Mouse (Mus musculus): ENCODE results near the gene Nat8l. TPM values are rescaled to one million over a fixed set of nuclear protein-coding genes. Genes with fewer than 3 reads are reported as not detected.

The Nat8l gene
- polyA plus RNA-seq, 1 experiment, result 0.34 TPM

GRCm38 (mm10) chr5:34032520-34032919 is 36.7 kb downstream of the Nat8l start:
- H3K27ac ChIP-seq (ENCODE audit: insufficient read depth, low read depth, low read length), result no peak overlapping the region
- no peaks in the 10 kb centered on the region for H3K4me1 ChIP-seq (ENCODE audit: control insufficient read depth, insufficient read depth, insufficient read length, low read length)
- no peak overlapping the region for H3K4me3 ChIP-seq (ENCODE audit: low read depth, low read length)
- H3K27me3 ChIP-seq (ENCODE audit: control insufficient read depth, insufficient read depth, low read length), result no peaks in the 10 kb centered on the region
- WGBS, result 36% methylated on average over 3 of the region's 3 CpGs
- TF ChIP-seq POLR2A (IDR thresholded peaks at IDR 0.05; ENCODE audit: low read depth, low read length) (no peak), CTCF (IDR thresholded peaks at IDR 0.05; ENCODE audit: extremely low read depth, insufficient read length, insufficient replicate concordance, low read depth, low read length) (no peak)
- H3K36me3 ChIP-seq (ENCODE audit: control insufficient read depth, insufficient read depth, low read length), result no peaks in the 10 kb centered on the region

Other genes with a start within 250 kb of the Nat8l start
- gene Letm1, start 213.2 kb upstream of the Nat8l start, polyA plus RNA-seq (2012; rRNA removed), result 64.4 and 127 TPM in 2 replicates
- gene Nsd2, start 175.3 kb upstream of the Nat8l start, polyA plus RNA-seq (2012; rRNA removed), result 1.8 and 5.8 TPM in 2 replicates
- 16.6 and 30.8 TPM in 2 replicates for gene Nelfa, start 59.6 kb upstream of the Nat8l start, polyA plus RNA-seq (2012; rRNA removed)
- 6.9 and 9.8 TPM in 2 replicates for gene Gm1673, start 12.6 kb upstream of the Nat8l start, polyA plus RNA-seq (2012; rRNA removed)
- not detected in 2 replicates for gene Poln, start 173.5 kb downstream of the Nat8l start, polyA plus RNA-seq (2012; rRNA removed)
- 0.09 TPM in 1 of 2 replicates, not detected in the other for gene Haus3, start 173.5 kb downstream of the Nat8l start, polyA plus RNA-seq (2012; rRNA removed)
- gene Mxd4, start 191.7 kb downstream of the Nat8l start, polyA plus RNA-seq (2012; rRNA removed), result 82.5 and 154 TPM in 2 replicates